Mouse (Mus musculus): Measurements from ENCODE around the gene Pkd1l1. TPM values are rescaled to one million over a fixed set of nuclear protein-coding genes. Genes with fewer than 3 reads are reported as not detected.
A peak's percentile ranks its signal among the peaks of the same experiment; 100 is the strongest.

Pkd1l1 gene
- polyA plus RNA-seq, 1 experiment: not detected

DNA sequence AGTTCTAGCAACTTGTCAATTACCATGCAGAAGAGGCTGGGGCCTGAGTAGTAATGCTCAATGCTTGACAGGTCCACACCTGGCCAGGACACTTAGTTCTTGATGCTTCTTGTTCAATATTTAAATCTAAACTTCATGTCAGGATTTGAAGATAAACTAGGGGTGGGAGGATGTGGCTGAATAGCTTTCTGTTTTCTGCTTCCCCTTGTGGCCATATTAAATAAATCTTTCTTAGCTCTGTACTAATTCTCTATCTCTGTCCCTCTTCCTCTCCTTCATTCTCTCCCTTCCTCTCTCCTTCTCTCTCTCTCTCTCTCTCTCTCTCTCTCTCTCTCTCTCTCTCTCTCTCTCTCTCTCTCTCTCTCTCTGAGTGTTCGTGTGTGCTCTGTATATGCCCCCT, 163.4 kb downstream of the Pkd1l1 start:
- TF ChIP-seq REST (IDR thresholded peaks at IDR 0.05; ENCODE audit: insufficient read depth, insufficient read length): no peak
- no peak for TF ChIP-seq TCF12 (IDR thresholded peaks at IDR 0.05; ENCODE audit: insufficient read depth, poor library complexity, severe bottlenecking)
- TF ChIP-seq CEBPB (IDR thresholded peaks at IDR 0.05; ENCODE audit: insufficient read depth, poor library complexity, severe bottlenecking): no peak
- TF ChIP-seq MAX (IDR thresholded peaks at IDR 0.05; ENCODE audit: low read depth): no peak
- TF ChIP-seq POLR2A (IDR thresholded peaks at IDR 0.05; ENCODE audit: insufficient read length, low read depth): no peak
- no peak for TF ChIP-seq MYOG (IDR thresholded peaks at IDR 0.05; ENCODE audit: control insufficient read depth in 1 of 3, insufficient read depth in 1 of 3, insufficient read length in 2 of 3, low read depth in 2 of 3)
- TF ChIP-seq TCF3 (IDR thresholded peaks at IDR 0.05; ENCODE audit: insufficient read length, low read depth): no peak
- no peak overlapping the region for H3K4me3 ChIP-seq
- no peak overlapping the region for H3K4me2 ChIP-seq (ENCODE audit: low read depth)
- no peaks in the 10 kb centered on the region for H3K79me2 ChIP-seq (ENCODE audit: control insufficient read depth, insufficient read depth)
- H3ac ChIP-seq (ENCODE audit: control insufficient read depth, insufficient read length): no peak overlapping the region
- no peaks in the 10 kb centered on the region for H3K36me3 ChIP-seq (ENCODE audit: control insufficient read depth, insufficient read depth)
- no peaks in the 10 kb centered on the region for H3K27me3 ChIP-seq (ENCODE audit: control insufficient read depth, insufficient read depth, insufficient read length)

DNA sequence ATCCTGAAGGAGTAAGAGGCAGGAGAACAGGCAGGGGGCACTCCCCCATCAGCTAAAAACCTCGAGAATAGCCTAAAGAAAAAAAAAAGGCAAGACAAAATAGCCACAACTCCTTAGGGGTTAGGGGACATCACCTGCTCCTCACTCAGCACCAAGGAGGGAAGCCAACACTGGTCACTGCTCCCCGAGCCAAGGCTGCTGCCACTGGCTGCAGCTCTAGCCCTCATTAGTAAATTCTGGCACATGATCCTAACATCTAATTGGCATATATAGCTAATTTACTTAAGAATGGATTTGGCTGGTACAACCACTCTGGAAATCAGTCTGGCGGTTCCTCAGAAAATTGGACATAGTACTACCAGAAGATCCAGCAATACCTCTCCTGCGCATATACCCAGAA, 166.1 kb downstream of the Pkd1l1 start:
- no peaks in the 10 kb centered on the region for H3K36me3 ChIP-seq (ENCODE audit: control insufficient read depth, insufficient read depth)
- TF ChIP-seq MAX (IDR thresholded peaks at IDR 0.05; ENCODE audit: low read depth): no peak
- no peak for TF ChIP-seq POLR2A (IDR thresholded peaks at IDR 0.05; ENCODE audit: insufficient read length, low read depth)
- TF ChIP-seq MYOG (IDR thresholded peaks at IDR 0.05; ENCODE audit: control insufficient read depth in 1 of 3, insufficient read depth in 1 of 3, insufficient read length in 2 of 3, low read depth in 2 of 3): no peak
- no peak for TF ChIP-seq POLR2AphosphoS2 (IDR thresholded peaks at IDR 0.05; ENCODE audit: insufficient read length, low read depth)
- H3K27me3 ChIP-seq (ENCODE audit: control insufficient read depth, insufficient read depth, insufficient read length): no peaks in the 10 kb centered on the region
- no peak overlapping the region for H3ac ChIP-seq (ENCODE audit: control insufficient read depth, insufficient read length)
- H3K79me2 ChIP-seq (ENCODE audit: control insufficient read depth, insufficient read depth): no peaks in the 10 kb centered on the region
- no peak overlapping the region for H3K4me2 ChIP-seq (ENCODE audit: low read depth)
- H3K4me3 ChIP-seq: no peak overlapping the region

DNA sequence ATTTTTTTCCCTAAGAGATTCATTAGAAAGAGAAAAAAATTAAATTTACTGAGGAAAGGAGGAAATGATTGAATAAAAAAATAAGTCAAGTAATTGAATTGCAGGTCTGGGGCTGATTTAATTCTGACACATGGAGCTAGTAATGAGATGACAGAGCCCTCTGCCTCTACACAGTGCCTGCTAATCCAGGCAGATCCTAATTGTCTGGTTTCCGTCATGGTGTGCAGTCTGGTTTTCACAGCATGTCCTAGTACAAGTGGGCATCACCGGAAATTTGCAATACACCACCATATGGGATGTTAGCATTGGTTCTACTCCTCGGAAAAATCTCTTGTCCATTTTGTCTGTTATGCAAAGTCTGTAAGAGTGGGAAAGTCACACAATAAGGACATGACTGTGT, 168.9 kb downstream of the Pkd1l1 start:
- no peaks in the 10 kb centered on the region for H3K36me3 ChIP-seq (ENCODE audit: control insufficient read depth, insufficient read depth)
- no peaks in the 10 kb centered on the region for H3K79me2 ChIP-seq (ENCODE audit: control insufficient read depth, insufficient read depth)
- no peak for TF ChIP-seq USF1 (IDR thresholded peaks at IDR 0.05; ENCODE audit: low read depth)
- H3K4me2 ChIP-seq (ENCODE audit: low read depth): no peak overlapping the region
- no peak overlapping the region for H3K4me3 ChIP-seq
- no peaks in the 10 kb centered on the region for H3K27me3 ChIP-seq (ENCODE audit: control insufficient read depth, insufficient read depth, insufficient read length)
- H3ac ChIP-seq (ENCODE audit: control insufficient read depth, insufficient read length): no peak overlapping the region

DNA sequence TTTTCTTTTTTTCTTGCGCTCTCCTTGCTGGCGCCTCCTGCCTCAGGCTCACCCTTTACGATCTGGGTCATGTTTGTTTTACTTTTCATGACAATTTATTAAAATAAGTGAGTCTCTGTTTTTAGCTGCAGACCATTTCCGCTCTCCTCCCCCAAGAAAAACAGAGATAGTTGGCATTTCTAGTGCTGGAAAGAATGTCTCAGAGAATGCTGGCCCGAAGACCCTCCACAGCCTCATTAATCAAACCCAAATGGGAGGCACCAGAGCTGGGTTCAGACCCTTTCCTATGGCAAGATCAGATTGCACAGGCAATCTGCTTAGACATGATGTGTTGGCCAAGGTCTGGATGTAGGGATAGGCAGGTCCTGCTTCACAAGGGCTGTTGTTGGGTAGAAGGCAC, 175.6 kb downstream of the Pkd1l1 start:
- H3K4me3 ChIP-seq: no peak overlapping the region
- TF ChIP-seq POLR2AphosphoS2 (IDR thresholded peaks at IDR 0.05; ENCODE audit: insufficient read length, low read depth) (no peak), POLR2A (IDR thresholded peaks at IDR 0.05; ENCODE audit: insufficient read length, low read depth) (no peak), USF1 (IDR thresholded peaks at IDR 0.05; ENCODE audit: low read depth) (no peak), TCF12 (IDR thresholded peaks at IDR 0.05; ENCODE audit: insufficient read depth, poor library complexity, severe bottlenecking) (no peak), TCF3 (IDR thresholded peaks at IDR 0.05; ENCODE audit: insufficient read length, low read depth) (no peak), MYOG (IDR thresholded peaks at IDR 0.05; ENCODE audit: control insufficient read depth in 1 of 3, insufficient read depth in 1 of 3, insufficient read length in 2 of 3, low read depth in 2 of 3) (no peak), E2F4 (IDR thresholded peaks at IDR 0.05; ENCODE audit: insufficient read depth) (no peak), CEBPB (IDR thresholded peaks at IDR 0.05; ENCODE audit: insufficient read depth, poor library complexity, severe bottlenecking) (no peak), MYOD1 (IDR thresholded peaks at IDR 0.05; ENCODE audit: control insufficient read depth in 1 of 3, insufficient read length in 2 of 3, low read depth in 2 of 3) (no peak), SRF (IDR thresholded peaks at IDR 0.05; ENCODE audit: control insufficient read depth, insufficient read length, low read depth) (no peak), MAX (IDR thresholded peaks at IDR 0.05; ENCODE audit: low read depth) (no peak), REST (IDR thresholded peaks at IDR 0.05; ENCODE audit: insufficient read depth, insufficient read length) (no peak)
- no peak overlapping the region for H3ac ChIP-seq (ENCODE audit: control insufficient read depth, insufficient read length)
- no peaks in the 10 kb centered on the region for H3K36me3 ChIP-seq (ENCODE audit: control insufficient read depth, insufficient read depth)
- H3K79me2 ChIP-seq (ENCODE audit: control insufficient read depth, insufficient read depth): no peaks in the 10 kb centered on the region
- H3K27me3 ChIP-seq (ENCODE audit: control insufficient read depth, insufficient read depth, insufficient read length): no peaks in the 10 kb centered on the region
- no peak overlapping the region for H3K4me2 ChIP-seq (ENCODE audit: low read depth)

DNA sequence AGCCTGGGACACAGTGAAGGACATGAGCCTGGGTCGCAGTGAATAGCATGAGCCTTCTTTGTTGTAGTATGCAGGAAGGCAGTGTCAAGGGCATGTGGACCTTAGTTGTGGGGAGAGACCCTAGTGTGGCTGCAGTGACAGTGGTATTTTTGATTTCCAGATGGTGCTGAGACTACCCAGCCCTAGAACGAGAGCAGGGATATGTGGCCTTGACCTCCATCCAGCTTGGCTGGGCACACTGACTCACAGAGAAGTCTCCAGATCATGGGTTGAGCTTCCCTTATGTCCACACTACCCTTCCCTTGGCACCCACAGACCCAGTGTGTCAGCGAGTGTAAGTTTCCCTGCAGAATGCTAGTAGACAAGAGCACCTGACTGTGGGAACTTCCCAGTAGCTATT, 178.0 kb downstream of the Pkd1l1 start:
- peak overlapping the region; percentile 37 for H3K4me2 ChIP-seq (ENCODE audit: low read depth)
- H3K4me3 ChIP-seq: no peak overlapping the region
- H3K79me2 ChIP-seq (ENCODE audit: control insufficient read depth, insufficient read depth): no peaks in the 10 kb centered on the region
- H3K27me3 ChIP-seq (ENCODE audit: control insufficient read depth, insufficient read depth, insufficient read length): no peaks in the 10 kb centered on the region
- TF ChIP-seq MYOD1 (IDR thresholded peaks at IDR 0.05; ENCODE audit: control insufficient read depth in 1 of 3, insufficient read length in 2 of 3, low read depth in 2 of 3) (no peak), TCF12 (IDR thresholded peaks at IDR 0.05; ENCODE audit: insufficient read depth, poor library complexity, severe bottlenecking) (no peak), MYOG (IDR thresholded peaks at IDR 0.05; ENCODE audit: control insufficient read depth in 1 of 3, insufficient read depth in 1 of 3, insufficient read length in 2 of 3, low read depth in 2 of 3) (no peak), CEBPB (IDR thresholded peaks at IDR 0.05; ENCODE audit: insufficient read depth, poor library complexity, severe bottlenecking) (no peak), USF1 (IDR thresholded peaks at IDR 0.05; ENCODE audit: low read depth) (no peak)
- no peak overlapping the region for H3ac ChIP-seq (ENCODE audit: control insufficient read depth, insufficient read length)
- H3K36me3 ChIP-seq (ENCODE audit: control insufficient read depth, insufficient read depth): no peaks in the 10 kb centered on the region

DNA sequence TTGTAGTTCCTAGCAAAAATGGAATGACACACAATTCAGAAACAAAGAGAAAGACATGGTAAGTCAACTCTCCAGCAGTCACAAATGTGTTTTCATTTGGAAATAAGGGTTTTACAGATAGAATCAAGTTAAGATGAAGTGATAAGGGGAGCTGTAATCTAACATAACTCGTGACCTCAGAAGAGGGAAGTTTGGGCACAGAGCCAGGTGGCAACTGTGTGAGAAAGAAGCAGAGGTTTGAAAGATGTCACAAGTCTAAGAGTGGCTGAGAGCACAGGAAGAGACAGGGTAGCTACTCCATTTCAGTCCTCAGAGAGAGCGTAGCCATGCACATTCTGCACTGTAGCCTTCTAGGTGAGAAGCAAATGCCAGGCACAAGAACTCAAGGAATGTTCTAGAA, 180.9 kb downstream of the Pkd1l1 start:
- Histone ChIP-seq H3K36me3 (ENCODE audit: control insufficient read depth, insufficient read depth) (no peaks in the 10 kb centered on the region), H3K4me3 (no peak overlapping the region), H3K79me2 (ENCODE audit: control insufficient read depth, insufficient read depth) (no peaks in the 10 kb centered on the region), H3ac (ENCODE audit: control insufficient read depth, insufficient read length) (no peak overlapping the region), H3K27me3 (ENCODE audit: control insufficient read depth, insufficient read depth, insufficient read length) (no peaks in the 10 kb centered on the region), H3K4me2 (ENCODE audit: low read depth) (no peak overlapping the region)
- no peak for TF ChIP-seq USF1 (IDR thresholded peaks at IDR 0.05; ENCODE audit: low read depth)
- TF ChIP-seq SRF (IDR thresholded peaks at IDR 0.05; ENCODE audit: control insufficient read depth, insufficient read length, low read depth): no peak
- TF ChIP-seq MAX (IDR thresholded peaks at IDR 0.05; ENCODE audit: low read depth): no peak
- TF ChIP-seq TCF3 (IDR thresholded peaks at IDR 0.05; ENCODE audit: insufficient read length, low read depth): no peak
- TF ChIP-seq MYOG (IDR thresholded peaks at IDR 0.05; ENCODE audit: control insufficient read depth in 1 of 3, insufficient read depth in 1 of 3, insufficient read length in 2 of 3, low read depth in 2 of 3): no peak
- no peak for TF ChIP-seq TCF12 (IDR thresholded peaks at IDR 0.05; ENCODE audit: insufficient read depth, poor library complexity, severe bottlenecking)
- no peak for TF ChIP-seq REST (IDR thresholded peaks at IDR 0.05; ENCODE audit: insufficient read depth, insufficient read length)
- TF ChIP-seq E2F4 (IDR thresholded peaks at IDR 0.05; ENCODE audit: insufficient read depth): no peak
- TF ChIP-seq POLR2AphosphoS2 (IDR thresholded peaks at IDR 0.05; ENCODE audit: insufficient read length, low read depth): no peak
- no peak for TF ChIP-seq CEBPB (IDR thresholded peaks at IDR 0.05; ENCODE audit: insufficient read depth, poor library complexity, severe bottlenecking)
- no peak for TF ChIP-seq POLR2A (IDR thresholded peaks at IDR 0.05; ENCODE audit: insufficient read length, low read depth)
- TF ChIP-seq MYOD1 (IDR thresholded peaks at IDR 0.05; ENCODE audit: control insufficient read depth in 1 of 3, insufficient read length in 2 of 3, low read depth in 2 of 3): no peak

Data from myocyte (in vitro differentiated cells).